Mouse (Mus musculus): Measurements from ENCODE around the gene Abca17.

GRCm38 (mm10) chr17:24282637-24283036 is 68.2 kb downstream of the Abca17 start:
- TF ChIP-seq CTCF (IDR thresholded peaks at IDR 0.05; ENCODE audit: control insufficient read depth, insufficient read depth, insufficient replicate concordance, low read depth, low read length) (no peak), POLR2A (IDR thresholded peaks at IDR 0.05; ENCODE audit: control insufficient read depth, low read depth, low read length) (no peak)
